Mouse (Mus musculus): ENCODE results near the gene Atl3. TPM values are rescaled to one million over a fixed set of nuclear protein-coding genes. Genes with fewer than 3 reads are reported as not detected.

Atl3 gene
- polyA plus RNA-seq, 1 experiment from 2014 or later, result 9.5 TPM

DNA sequence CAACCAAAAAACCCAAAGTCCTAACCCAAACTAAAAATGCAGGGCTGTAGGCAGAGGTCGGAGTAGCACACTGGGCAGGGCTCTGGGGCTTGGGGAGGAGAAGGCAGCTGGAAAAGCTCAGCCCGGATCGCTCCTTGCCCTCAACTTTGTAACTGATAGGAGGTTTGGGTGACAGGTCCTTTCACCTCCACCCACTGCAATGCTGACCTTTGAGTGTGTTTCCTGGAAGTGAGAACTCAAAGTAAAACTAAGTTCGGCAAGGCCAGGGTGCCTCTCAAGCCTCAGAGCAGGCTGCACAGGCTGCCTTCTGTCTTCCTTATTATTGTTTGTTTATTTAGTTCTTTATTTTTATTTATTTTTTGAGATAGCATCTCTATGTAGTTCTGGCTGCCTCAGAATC, 66.1 kb downstream of the Atl3 start:
- ATAC-seq (ENCODE audit: insufficient read depth, low FRiP score, low TSS enrichment) (no peak), DNase-seq (ENCODE audit: low spot score) (no peak)

DNA sequence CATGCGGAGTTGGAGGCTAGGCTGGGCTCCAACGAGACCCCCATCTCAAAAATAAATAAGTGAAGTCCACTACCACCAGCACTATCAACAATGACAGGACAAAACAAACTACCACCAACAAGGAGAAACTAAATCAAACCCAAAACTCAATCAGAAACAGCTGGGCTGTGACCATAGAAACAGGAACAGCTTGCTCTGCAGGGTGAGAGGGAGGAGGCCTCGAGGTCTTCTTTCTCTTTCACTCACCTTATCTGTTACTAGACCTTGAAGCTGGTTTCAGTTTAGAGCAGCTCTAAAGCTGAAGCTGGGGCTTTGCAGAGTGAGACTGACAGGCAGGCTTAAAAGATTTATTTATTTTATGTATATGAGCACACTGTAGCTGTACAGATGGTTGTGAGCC, 67.6 kb downstream of the Atl3 start:
- no peak for ATAC-seq (ENCODE audit: insufficient read depth, low FRiP score, low TSS enrichment)
- Histone ChIP-seq H3K9me3 (ENCODE audit: control insufficient read depth, low read length) (no peaks in the 10 kb centered on the region), H3K4me1 (ENCODE audit: control insufficient read depth, insufficient read depth, low read length) (0 out of 2 replicates have a peak, but pooled peaks cover 5% of the 10 kb centered on the region), H3K4me2 (ENCODE audit: low read depth) (no peak overlapping the region), H3K4me3 (ENCODE audit: low read depth, low read length) (no peak overlapping the region), H3K9ac (ENCODE audit: low read length) (no peak overlapping the region), H3K27me3 (ENCODE audit: control insufficient read depth, insufficient read depth, low read length) (no peaks in the 10 kb centered on the region), H3K36me3 (ENCODE audit: control insufficient read depth, insufficient read depth, low read length) (no peaks in the 10 kb centered on the region), H3K27ac (ENCODE audit: low read depth, low read length) (no peak overlapping the region)
- DNase-seq (ENCODE audit: low spot score), result no peak
- WGBS, result 75% methylated on average over 3 of the region's 3 CpGs

More for the DNA sequence above, 66.1 kb downstream of the Atl3 start:
- Histone ChIP-seq H3K27me3 (ENCODE audit: control insufficient read depth, insufficient read depth, low read length) (no peaks in the 10 kb centered on the region), H3K4me2 (ENCODE audit: low read depth) (no peak overlapping the region), H3K4me3 (ENCODE audit: low read depth, low read length) (no peak overlapping the region), H3K27ac (ENCODE audit: low read depth, low read length) (no peak overlapping the region), H3K4me1 (ENCODE audit: control insufficient read depth, insufficient read depth, low read length) (0 out of 2 replicates have a peak, but pooled peaks cover 5% of the 10 kb centered on the region), H3K9me3 (ENCODE audit: control insufficient read depth, low read length) (no peaks in the 10 kb centered on the region), H3K36me3 (ENCODE audit: control insufficient read depth, insufficient read depth, low read length) (no peaks in the 10 kb centered on the region), H3K9ac (ENCODE audit: low read length) (no peak overlapping the region)
- 80% methylated on average over 4 of the region's 4 CpGs for WGBS

- ATAC-seq (ENCODE audit: insufficient read depth, low FRiP score, low TSS enrichment) (no peak), DNase-seq (ENCODE audit: low spot score) (no peak)
- Histone ChIP-seq H3K4me3 (ENCODE audit: low read depth, low read length) (no peak overlapping the region), H3K4me2 (ENCODE audit: low read depth) (no peak overlapping the region), H3K27ac (ENCODE audit: low read depth, low read length) (no peak overlapping the region), H3K36me3 (ENCODE audit: control insufficient read depth, insufficient read depth, low read length) (no peaks in the 10 kb centered on the region), H3K9me3 (ENCODE audit: control insufficient read depth, low read length) (no peaks in the 10 kb centered on the region), H3K27me3 (ENCODE audit: control insufficient read depth, insufficient read depth, low read length) (no peaks in the 10 kb centered on the region), H3K9ac (ENCODE audit: low read length) (no peak overlapping the region), H3K4me1 (ENCODE audit: control insufficient read depth, insufficient read depth, low read length) (0 out of 2 replicates have a peak, but pooled peaks cover 3% of the 10 kb centered on the region)
- WGBS, result 86% methylated on average over 10 of the region's 10 CpGs
Observed at GRCm38 (mm10) chr19:7562601-7563129, 68.8 kb downstream of the Atl3 start.

GRCm38 (mm10) chr19:7563676-7564075, 69.8 kb downstream of the Atl3 start:
- no peaks in the 10 kb centered on the region for H3K4me1 ChIP-seq (ENCODE audit: control insufficient read depth, insufficient read depth, low read length)
- H3K36me3 ChIP-seq (ENCODE audit: control insufficient read depth, insufficient read depth, low read length), result no peaks in the 10 kb centered on the region
- no peak overlapping the region for H3K4me2 ChIP-seq (ENCODE audit: low read depth)
- no peaks in the 10 kb centered on the region for H3K27me3 ChIP-seq (ENCODE audit: control insufficient read depth, insufficient read depth, low read length)
- WGBS, result 95% methylated on average over 2 of the region's 2 CpGs
- no peaks in the 10 kb centered on the region for H3K9me3 ChIP-seq (ENCODE audit: control insufficient read depth, low read length)
- no peak for ATAC-seq (ENCODE audit: insufficient read depth, low FRiP score, low TSS enrichment)
- no peak overlapping the region for H3K9ac ChIP-seq (ENCODE audit: low read length)
- DNase-seq (ENCODE audit: low spot score), result no peak
- no peak overlapping the region for H3K4me3 ChIP-seq (ENCODE audit: low read depth, low read length)
- no peak overlapping the region for H3K27ac ChIP-seq (ENCODE audit: low read depth, low read length)

- Histone ChIP-seq H3K4me2 (ENCODE audit: low read depth) (no peak overlapping the region), H3K27ac (ENCODE audit: low read depth, low read length) (no peak overlapping the region), H3K4me1 (ENCODE audit: control insufficient read depth, insufficient read depth, low read length) (no peaks in the 10 kb centered on the region), H3K4me3 (ENCODE audit: low read depth, low read length) (no peak overlapping the region), H3K27me3 (ENCODE audit: control insufficient read depth, insufficient read depth, low read length) (no peaks in the 10 kb centered on the region), H3K9me3 (ENCODE audit: control insufficient read depth, low read length) (no peaks in the 10 kb centered on the region), H3K36me3 (ENCODE audit: control insufficient read depth, insufficient read depth, low read length) (no peaks in the 10 kb centered on the region), H3K9ac (ENCODE audit: low read length) (no peak overlapping the region)
- no peak for ATAC-seq (ENCODE audit: insufficient read depth, low FRiP score, low TSS enrichment)
- 82% methylated on average over 1 of the region's 1 CpGs for WGBS
- no peak for DNase-seq (ENCODE audit: low spot score)
Observed at GRCm38 (mm10) chr19:7564457-7564856, 70.6 kb downstream of the Atl3 start.

DNA sequence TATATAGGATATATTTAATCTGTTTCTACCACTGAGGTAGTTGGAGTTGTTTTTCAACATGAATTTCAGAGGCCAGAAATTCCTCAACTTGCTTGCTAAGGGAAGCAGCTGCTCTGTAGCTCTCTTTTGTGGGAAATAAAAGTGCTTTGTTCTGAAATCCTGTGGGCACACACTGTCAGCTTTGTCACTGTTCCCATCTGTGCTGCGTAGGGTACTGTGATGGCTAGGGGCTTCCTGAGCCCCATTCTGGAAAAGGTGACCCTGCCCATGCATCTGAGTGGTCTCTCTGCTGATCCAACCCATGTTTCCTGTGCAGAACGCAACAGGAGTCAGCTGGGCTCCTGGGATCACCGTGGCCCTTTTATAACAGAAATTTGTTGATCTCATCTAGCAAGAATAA, 73.0 kb downstream of the Atl3 start:
- DNase-seq (ENCODE audit: low spot score) (no peak), ATAC-seq (ENCODE audit: insufficient read depth, low FRiP score, low TSS enrichment) (no peak)
- Histone ChIP-seq H3K27me3 (ENCODE audit: control insufficient read depth, insufficient read depth, low read length) (no peaks in the 10 kb centered on the region), H3K4me1 (ENCODE audit: control insufficient read depth, insufficient read depth, low read length) (no peaks in the 10 kb centered on the region), H3K36me3 (ENCODE audit: control insufficient read depth, insufficient read depth, low read length) (no peaks in the 10 kb centered on the region), H3K27ac (ENCODE audit: low read depth, low read length) (no peak overlapping the region), H3K4me3 (ENCODE audit: low read depth, low read length) (no peak overlapping the region), H3K9me3 (ENCODE audit: control insufficient read depth, low read length) (no peaks in the 10 kb centered on the region), H3K9ac (ENCODE audit: low read length) (no peak overlapping the region), H3K4me2 (ENCODE audit: low read depth) (no peak overlapping the region)
- whole genome bisulfite sequencing, result 69% methylated on average over 3 of the region's 3 CpGs

- H3K9ac ChIP-seq (ENCODE audit: low read length), result no peak overlapping the region
- ATAC-seq (ENCODE audit: insufficient read depth, low FRiP score, low TSS enrichment), result no peak
- H3K9me3 ChIP-seq (ENCODE audit: control insufficient read depth, low read length), result no peaks in the 10 kb centered on the region
- H3K4me2 ChIP-seq (ENCODE audit: low read depth), result no peak overlapping the region
- no peaks in the 10 kb centered on the region for H3K36me3 ChIP-seq (ENCODE audit: control insufficient read depth, insufficient read depth, low read length)
- H3K27ac ChIP-seq (ENCODE audit: low read depth, low read length), result no peak overlapping the region
- H3K4me3 ChIP-seq (ENCODE audit: low read depth, low read length), result no peak overlapping the region
- WGBS, result 57% methylated on average over 3 of the region's 3 CpGs
- no peaks in the 10 kb centered on the region for H3K4me1 ChIP-seq (ENCODE audit: control insufficient read depth, insufficient read depth, low read length)
- no peaks in the 10 kb centered on the region for H3K27me3 ChIP-seq (ENCODE audit: control insufficient read depth, insufficient read depth, low read length)
- DNase-seq (ENCODE audit: low spot score), result no peak
Observed at GRCm38 (mm10) chr19:7568364-7568763, 74.5 kb downstream of the Atl3 start.

DNA sequence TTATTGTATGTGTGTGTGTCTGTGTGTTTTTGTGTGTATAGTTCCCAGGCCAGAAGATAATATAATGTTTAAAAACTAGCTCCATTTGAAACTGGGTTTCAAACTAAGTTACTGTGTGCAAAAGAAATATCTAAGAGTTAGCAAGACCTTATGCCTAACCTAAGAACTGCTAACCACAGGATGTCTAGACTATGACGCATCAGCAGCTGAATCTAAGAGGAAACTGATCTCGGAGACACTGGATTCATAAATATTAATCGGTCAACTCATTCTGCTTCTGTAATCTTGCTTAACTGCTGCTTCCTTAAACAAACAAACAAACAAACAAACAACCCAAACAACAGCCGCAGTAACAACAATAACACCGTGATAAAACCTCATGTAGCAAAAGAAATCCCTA, 75.8 kb downstream of the Atl3 start:
- H3K27me3 ChIP-seq (ENCODE audit: control insufficient read depth, insufficient read depth, low read length), result no peaks in the 10 kb centered on the region
- no peaks in the 10 kb centered on the region for H3K36me3 ChIP-seq (ENCODE audit: control insufficient read depth, insufficient read depth, low read length)
- H3K27ac ChIP-seq (ENCODE audit: low read depth, low read length), result no peak overlapping the region
- DNase-seq (ENCODE audit: low spot score), result no peak
- H3K4me3 ChIP-seq (ENCODE audit: low read depth, low read length), result no peak overlapping the region
- H3K4me1 ChIP-seq (ENCODE audit: control insufficient read depth, insufficient read depth, low read length), result no peaks in the 10 kb centered on the region
- no peak overlapping the region for H3K9ac ChIP-seq (ENCODE audit: low read length)
- ATAC-seq (ENCODE audit: insufficient read depth, low FRiP score, low TSS enrichment), result no peak
- H3K9me3 ChIP-seq (ENCODE audit: control insufficient read depth, low read length), result no peaks in the 10 kb centered on the region
- WGBS, result 89% methylated on average over 5 of the region's 5 CpGs
- no peak overlapping the region for H3K4me2 ChIP-seq (ENCODE audit: low read depth)

DNA sequence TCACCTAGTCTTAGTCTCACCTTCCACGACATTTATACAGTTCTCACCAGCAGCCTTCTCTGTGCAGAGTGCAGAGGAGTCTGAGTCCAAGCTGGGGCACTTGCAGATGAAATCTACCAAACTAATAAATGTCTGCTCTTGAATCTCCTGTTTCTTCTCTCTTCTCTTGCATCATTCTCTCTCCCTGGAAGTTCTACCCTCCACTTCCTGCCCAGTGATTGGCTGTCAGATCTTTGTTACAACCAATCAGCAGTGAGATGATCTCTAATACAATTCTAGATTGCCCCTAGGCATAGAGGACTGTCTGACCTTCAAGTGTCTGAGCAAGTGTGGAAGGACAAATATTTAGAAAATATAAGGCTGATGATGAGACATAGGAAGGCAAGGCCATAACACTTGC, 82.3 kb downstream of the Atl3 start:
- no peak overlapping the region for H3K4me3 ChIP-seq (ENCODE audit: low read depth, low read length)
- no peaks in the 10 kb centered on the region for H3K36me3 ChIP-seq (ENCODE audit: control insufficient read depth, insufficient read depth, low read length)
- DNase-seq (ENCODE audit: low spot score) (no peak), ATAC-seq (ENCODE audit: insufficient read depth, low FRiP score, low TSS enrichment) (no peak)
- H3K9me3 ChIP-seq (ENCODE audit: control insufficient read depth, low read length), result no peaks in the 10 kb centered on the region
- H3K27ac ChIP-seq (ENCODE audit: low read depth, low read length), result no peak overlapping the region
- H3K27me3 ChIP-seq (ENCODE audit: control insufficient read depth, insufficient read depth, low read length), result no peaks in the 10 kb centered on the region
- WGBS, result 83% methylated on average over 1 of the region's 1 CpGs
- H3K4me1 ChIP-seq (ENCODE audit: control insufficient read depth, insufficient read depth, low read length), result no peaks in the 10 kb centered on the region
- no peak overlapping the region for H3K9ac ChIP-seq (ENCODE audit: low read length)
- H3K4me2 ChIP-seq (ENCODE audit: low read depth), result no peak overlapping the region
